Mouse (Mus musculus): ENCODE results near the gene Nfatc2ip. TPM values are rescaled to one million over a fixed set of nuclear protein-coding genes. Genes with fewer than 3 reads are reported as not detected.

Gene Nfatc2ip
- polyA plus RNA-seq, 1 experiment from 2014 or later, result 2.4 TPM

Small RNA genes within 50 kb of the gene (microRNA-seq; reads per million reads assigned to microRNA genes)
- gene Mir7058, result not detected

Other genes with a start within 250 kb of the Nfatc2ip start
- 53.3 and 54.4 TPM in 2 replicates for gene Xpo6, start 196.2 kb downstream of the Nfatc2ip start, polyA plus RNA-seq (2015; fragmentation: Nextera tagmentation; extraction: Ambion mirVana)
- 56.7 and 58.2 TPM in 2 replicates for gene Sbk1, start 124.1 kb downstream of the Nfatc2ip start, polyA plus RNA-seq (2015; fragmentation: Nextera tagmentation; extraction: Ambion mirVana)
- gene Lat, start 27.2 kb downstream of the Nfatc2ip start, polyA plus RNA-seq (2015; fragmentation: Nextera tagmentation; extraction: Ambion mirVana), result 2.9 and 3.6 TPM in 2 replicates
- 61.7 and 62.4 TPM in 2 replicates for gene Spns1, start 19.3 kb downstream of the Nfatc2ip start, polyA plus RNA-seq (2015; fragmentation: Nextera tagmentation; extraction: Ambion mirVana)
- gene Cd19, start 18.2 kb upstream of the Nfatc2ip start, polyA plus RNA-seq (2015; fragmentation: Nextera tagmentation; extraction: Ambion mirVana), result not detected in 2 replicates
- gene Rabep2, start 32.0 kb upstream of the Nfatc2ip start, polyA plus RNA-seq (2015; fragmentation: Nextera tagmentation; extraction: Ambion mirVana), result 36.6 and 37.0 TPM in 2 replicates
- 90.2 and 93.8 TPM in 2 replicates for gene Atp2a1, start 66.4 kb upstream of the Nfatc2ip start, polyA plus RNA-seq (2015; fragmentation: Nextera tagmentation; extraction: Ambion mirVana)
- 56.6 and 61.4 TPM in 2 replicates for gene Sh2b1, start 78.7 kb upstream of the Nfatc2ip start, polyA plus RNA-seq (2015; fragmentation: Nextera tagmentation; extraction: Ambion mirVana)
- gene Tufm, start 90.6 kb upstream of the Nfatc2ip start, polyA plus RNA-seq (2015; fragmentation: Nextera tagmentation; extraction: Ambion mirVana), result 135 and 137 TPM in 2 replicates
- 49.9 and 51.8 TPM in 2 replicates for gene Atxn2l, start 106.7 kb upstream of the Nfatc2ip start, polyA plus RNA-seq (2015; fragmentation: Nextera tagmentation; extraction: Ambion mirVana)
- 207 and 208 TPM in 2 replicates for gene Eif3c, start 169.7 kb upstream of the Nfatc2ip start, polyA plus RNA-seq (2015; fragmentation: Nextera tagmentation; extraction: Ambion mirVana)
- gene Apobr, start 188.2 kb upstream of the Nfatc2ip start, polyA plus RNA-seq (2015; fragmentation: Nextera tagmentation; extraction: Ambion mirVana), result 0.71 and 0.72 TPM in 2 replicates
- gene Cln3, start 189.1 kb upstream of the Nfatc2ip start, polyA plus RNA-seq (2015; fragmentation: Nextera tagmentation; extraction: Ambion mirVana), result 38.6 and 38.7 TPM in 2 replicates
- gene Il27, start 198.2 kb upstream of the Nfatc2ip start, polyA plus RNA-seq (2015; fragmentation: Nextera tagmentation; extraction: Ambion mirVana), result not detected in 2 replicates
- 3.5 and 4.7 TPM in 2 replicates for gene Nupr1, start 234.1 kb upstream of the Nfatc2ip start, polyA plus RNA-seq (2015; fragmentation: Nextera tagmentation; extraction: Ambion mirVana)